Mouse (Mus musculus): ENCODE measurements around the gene Mark1. TPM values are rescaled to one million over a fixed set of nuclear protein-coding genes. Genes with fewer than 3 reads are reported as not detected.

Gene Mark1
- polyA plus RNA-seq (2012; rRNA removed), result 48.6 and 51.7 TPM in 2 replicates

- DNase-seq (ENCODE audit: extremely low spot score in 1 of 2, low spot score in 1 of 2), result peak in 1 of 2 experiments; percentile 28
Measured at GRCm38 (mm10) chr1:184999071-184999750, at the start of gene Mark1. Mark1 (minus strand) TSS chr1:184999570.

GRCm38 (mm10) chr1:185047516-185048247 lies 48.3 kb upstream of the Mark1 start:
- DNase-seq (ENCODE audit: extremely low spot score in 1 of 2, low spot score in 1 of 2), result no peak

GRCm38 (mm10) chr1:185046513-185046912 lies 47.1 kb upstream of the Mark1 start:
- DNase-seq (ENCODE audit: extremely low spot score in 1 of 2, low spot score in 1 of 2), result no peak

- DNase-seq (ENCODE audit: extremely low spot score in 1 of 2, low spot score in 1 of 2), result no peak
Measured at GRCm38 (mm10) chr1:185038183-185038686, 38.9 kb upstream of the Mark1 start.

GRCm38 (mm10) chr1:185030565-185030964 lies 31.2 kb upstream of the Mark1 start:
- DNase-seq (ENCODE audit: extremely low spot score in 1 of 2, low spot score in 1 of 2), result peak in 1 of 2 experiments; percentile 19

GRCm38 (mm10) chr1:185020429-185021168 lies 21.2 kb upstream of the Mark1 start:
- DNase-seq (ENCODE audit: extremely low spot score in 1 of 2, low spot score in 1 of 2), result no peak

- DNase-seq (ENCODE audit: extremely low spot score in 1 of 2, low spot score in 1 of 2), result no peak
Measured at GRCm38 (mm10) chr1:185012566-185012965, 13.2 kb upstream of the Mark1 start.

- DNase-seq (ENCODE audit: extremely low spot score in 1 of 2, low spot score in 1 of 2), result no peak
Measured at GRCm38 (mm10) chr1:185007066-185007465, 7.7 kb upstream of the Mark1 start.

- DNase-seq (ENCODE audit: extremely low spot score in 1 of 2, low spot score in 1 of 2), result peak in 1 of 2 experiments; percentile 76
Measured at GRCm38 (mm10) chr1:184999780-185000599, 620 bp upstream of the Mark1 start.

GRCm38 (mm10) chr1:184998631-184999030 lies 739 bp downstream of the Mark1 start:
- DNase-seq (ENCODE audit: extremely low spot score in 1 of 2, low spot score in 1 of 2), result no peak

- DNase-seq (ENCODE audit: extremely low spot score in 1 of 2, low spot score in 1 of 2), result no peak
Measured at GRCm38 (mm10) chr1:184998161-184998560, 1.2 kb downstream of the Mark1 start.

- peak in 1 of 2 experiments; percentile 22 for DNase-seq (ENCODE audit: extremely low spot score in 1 of 2, low spot score in 1 of 2)
Measured at GRCm38 (mm10) chr1:184997466-184997865, 1.9 kb downstream of the Mark1 start.

GRCm38 (mm10) chr1:184995335-184995734 lies 4.0 kb downstream of the Mark1 start:
- no peak for DNase-seq (ENCODE audit: extremely low spot score in 1 of 2, low spot score in 1 of 2)

GRCm38 (mm10) chr1:184991191-184991590 lies 8.2 kb downstream of the Mark1 start:
- DNase-seq (ENCODE audit: extremely low spot score in 1 of 2, low spot score in 1 of 2), result no peak

- no peak for DNase-seq (ENCODE audit: extremely low spot score in 1 of 2, low spot score in 1 of 2)
Measured at GRCm38 (mm10) chr1:184986748-184987147, 12.6 kb downstream of the Mark1 start.

- DNase-seq (ENCODE audit: extremely low spot score in 1 of 2, low spot score in 1 of 2), result peak in 1 of 2 experiments; percentile 26
Measured at GRCm38 (mm10) chr1:184984723-184985122, 14.6 kb downstream of the Mark1 start.

- DNase-seq (ENCODE audit: extremely low spot score in 1 of 2, low spot score in 1 of 2), result no peak
Measured at GRCm38 (mm10) chr1:184983751-184984150, 15.6 kb downstream of the Mark1 start.

- no peak for DNase-seq (ENCODE audit: extremely low spot score in 1 of 2, low spot score in 1 of 2)
Measured at GRCm38 (mm10) chr1:184972214-184972776, 27.1 kb downstream of the Mark1 start.

- DNase-seq (ENCODE audit: extremely low spot score in 1 of 2, low spot score in 1 of 2), result peak; percentile 29 to 45
Measured at GRCm38 (mm10) chr1:184969374-184969773, 30.0 kb downstream of the Mark1 start.

All from frontal cortex, adult 2 months (tissue).